Mouse (Mus musculus): ENCODE measurements around the gene Os9.

GRCm38 (mm10) chr10:127078001-127078676 lies 42.8 kb downstream of the Os9 start:
- TF ChIP-seq POLR2A (IDR thresholded peaks at IDR 0.05; ENCODE audit: control insufficient read depth in 1 of 2, insufficient read depth in 1 of 2, low read depth in 1 of 2, low read length in 2 of 2, poor library complexity in 1 of 2) (no peak), ETS1 (IDR thresholded peaks at IDR 0.05; ENCODE audit: low read depth, low read length) (no peak), RAD21 (IDR thresholded peaks at IDR 0.05; ENCODE audit: low read depth, low read length) (no peak), EP300 (IDR thresholded peaks at IDR 0.05; ENCODE audit: low read depth in 1 of 2, low read length in 2 of 2) (no peak), ZNF384 (IDR thresholded peaks at IDR 0.05; ENCODE audit: low read depth, low read length) (no peak), CHD1 (IDR thresholded peaks at IDR 0.05; ENCODE audit: low read depth, low read length) (no peak), USF1 (IDR thresholded peaks at IDR 0.05; ENCODE audit: low read depth, low read length) (no peak), CTCF (IDR thresholded peaks at IDR 0.05 in 2 of 3, conservative IDR thresholded peaks at IDR 0.05 in 1 of 3; ENCODE audit: control insufficient read depth in 1 of 3, insufficient read depth in 1 of 3, low read depth in 2 of 3, low read length in 3 of 3, poor library complexity in 1 of 3, severe bottlenecking in 1 of 3) (no peak), MXI1 (IDR thresholded peaks at IDR 0.05; ENCODE audit: low read depth, low read length) (no peak)

All from MEL (cell line).